Mouse (Mus musculus) frontal cortex, postnatal 36 days (tissue): Measurements from ENCODE around the gene Setdb1.

Source experiments
- DNase-seq, 2 experiments: peaks; one replicate each; pipeline ENCODE4 v3.0.0; 2022; ENCODE audit warnings: low spot score in 2 of 2

The Setdb1 gene

GRCm38 (mm10) chr3:95292899-95293298 lies 64.1 kb downstream of the Setdb1 start:
- no peak for DNase-seq

GRCm38 (mm10) chr3:95291041-95291440 lies 66.0 kb downstream of the Setdb1 start:
- no peak for DNase-seq

GRCm38 (mm10) chr3:95290156-95290555 lies 66.8 kb downstream of the Setdb1 start:
- no peak for DNase-seq

GRCm38 (mm10) chr3:95289419-95289818 lies 67.6 kb downstream of the Setdb1 start:
- DNase-seq = no peak

GRCm38 (mm10) chr3:95287541-95287940 lies 69.5 kb downstream of the Setdb1 start:
- no peak for DNase-seq

- no peak for DNase-seq
Measured at GRCm38 (mm10) chr3:95286510-95286909, 70.5 kb downstream of the Setdb1 start.

- no peak for DNase-seq
Measured at GRCm38 (mm10) chr3:95286011-95286410, 71.0 kb downstream of the Setdb1 start.

GRCm38 (mm10) chr3:95285390-95285789 lies 71.6 kb downstream of the Setdb1 start:
- no peak for DNase-seq

- DNase-seq = no peak
Measured at GRCm38 (mm10) chr3:95284501-95285281, 72.3 kb downstream of the Setdb1 start.

GRCm38 (mm10) chr3:95284062-95284461 lies 72.9 kb downstream of the Setdb1 start:
- DNase-seq = no peak

GRCm38 (mm10) chr3:95283589-95283941 lies 73.4 kb downstream of the Setdb1 start:
- no peak for DNase-seq

- peak; percentile 69 to 73 for DNase-seq
Measured at GRCm38 (mm10) chr3:95282865-95283588, 74.0 kb downstream of the Setdb1 start.

- peak in 1 of 2 experiments; percentile 32 for DNase-seq
Measured at GRCm38 (mm10) chr3:95282381-95282864, 74.6 kb downstream of the Setdb1 start.

GRCm38 (mm10) chr3:95281216-95282126 lies 75.5 kb downstream of the Setdb1 start, which contains the start of the genes Mindy1 and Prune1:
Gene Mindy1, plus strand, starts transcription at chr3:95281345.
Gene Prune1, minus strand, starts transcription at chr3:95282076.
- peak; percentile 98 to 99 for DNase-seq

GRCm38 (mm10) chr3:95280747-95281146 lies 76.3 kb downstream of the Setdb1 start:
- DNase-seq = peak in 1 of 2 experiments; percentile 24

GRCm38 (mm10) chr3:95277149-95277551 lies 79.9 kb downstream of the Setdb1 start:
- no peak for DNase-seq

GRCm38 (mm10) chr3:95276428-95276934 lies 80.5 kb downstream of the Setdb1 start:
- no peak for DNase-seq

- DNase-seq = no peak
Measured at GRCm38 (mm10) chr3:95275161-95275560, 81.8 kb downstream of the Setdb1 start.

GRCm38 (mm10) chr3:95274453-95274852 lies 82.5 kb downstream of the Setdb1 start:
- no peak for DNase-seq
